Mouse (Mus musculus): ENCODE data around the gene Srgap3. TPM values are rescaled to one million over a fixed set of nuclear protein-coding genes. Genes with fewer than 3 reads are reported as not detected.
A peak's percentile ranks its signal among the peaks of the same experiment; 100 is the strongest.
"Not testable (repeated sequence)": the region's sequence is repeated elsewhere in the genome, so short reads cannot be mapped to it uniquely, and the experiment has no call there.

The Srgap3 gene
- total RNA-seq, 4 experiments from 2014 or later: 15.5 to 30.7 (median 22.3) TPM

GRCm38 (mm10) chr6:112907887-112908584, 39.0 kb downstream of the Srgap3 start:
- no peak for DNase-seq

- DNase-seq: no peak
Measured at GRCm38 (mm10) chr6:112903796-112904195, 43.3 kb downstream of the Srgap3 start.

- DNase-seq: no peak
Measured at GRCm38 (mm10) chr6:112903226-112903625, 43.8 kb downstream of the Srgap3 start.

GRCm38 (mm10) chr6:112902791-112903190, 44.3 kb downstream of the Srgap3 start:
- DNase-seq: no peak

GRCm38 (mm10) chr6:112900306-112900705, 46.8 kb downstream of the Srgap3 start:
- no peak for DNase-seq

- no peak for DNase-seq
Measured at GRCm38 (mm10) chr6:112899711-112900110, 47.4 kb downstream of the Srgap3 start.

GRCm38 (mm10) chr6:112899276-112899675, 47.8 kb downstream of the Srgap3 start:
- no peak for DNase-seq

GRCm38 (mm10) chr6:112898435-112898834, 48.6 kb downstream of the Srgap3 start:
- no peak for DNase-seq

GRCm38 (mm10) chr6:112896372-112896771, 50.7 kb downstream of the Srgap3 start:
- DNase-seq: no peak

GRCm38 (mm10) chr6:112890331-112890751, 56.7 kb downstream of the Srgap3 start:
- peak; percentile 11 for DNase-seq

GRCm38 (mm10) chr6:112883588-112884135, 63.4 kb downstream of the Srgap3 start:
- DNase-seq: no peak

- DNase-seq: no peak
Measured at GRCm38 (mm10) chr6:112880048-112880534, 67.0 kb downstream of the Srgap3 start.

GRCm38 (mm10) chr6:112879154-112879553, 67.9 kb downstream of the Srgap3 start:
- DNase-seq: no peak

- DNase-seq: no peak
Measured at GRCm38 (mm10) chr6:112873089-112873835, 73.8 kb downstream of the Srgap3 start.

GRCm38 (mm10) chr6:112871241-112871780, 75.8 kb downstream of the Srgap3 start:
- DNase-seq: no peak

GRCm38 (mm10) chr6:112868197-112868957, 78.7 kb downstream of the Srgap3 start:
- no peak for DNase-seq

GRCm38 (mm10) chr6:112866096-112866495, 81.0 kb downstream of the Srgap3 start:
- DNase-seq: no peak

GRCm38 (mm10) chr6:112865021-112865531, 82.0 kb downstream of the Srgap3 start:
- DNase-seq: no peak

- no peak for DNase-seq
Measured at GRCm38 (mm10) chr6:112862465-112862864, 84.6 kb downstream of the Srgap3 start.

GRCm38 (mm10) chr6:112861351-112862297, 85.4 kb downstream of the Srgap3 start:
- no peak for DNase-seq

- DNase-seq: not testable (repeated sequence)
Measured at GRCm38 (mm10) chr6:112860290-112860689, 86.8 kb downstream of the Srgap3 start.
